Mouse (Mus musculus) CH12.LX (cell line): ENCODE measurements at regions not wholly inside any gene's neighbourhood (a gene's known extent, or its start where the extent isn't known, plus 50 kb on each side); places are given as distances from the start of the nearest gene placed in this dataset.

Experiments used
- CTCF ChIP-seq, 2 experiments: IDR thresholded peaks in 1 of 2; conservative IDR thresholded peaks in 1 of 2; 2 replicates each; pipeline ENCODE4 v1.5.1; 2011 to 2012; ENCODE audit warnings: low read depth in 2 of 2, low read length in 2 of 2, improper control_type of control experiment in 1 of 2, inconsistent platforms in 1 of 2, mild to moderate bottlenecking in 1 of 2, moderate library complexity in 1 of 2
- MXI1 ChIP-seq: IDR thresholded peaks from 2 replicates; pipeline ENCODE4 v1.6.1; 2011; ENCODE audit warnings: mild to moderate bottlenecking, low read depth, low read length, improper control_type of control experiment
- SMC3 ChIP-seq: IDR thresholded peaks from 2 replicates; pipeline ENCODE4 v1.6.1; 2011; ENCODE audit warnings: low read depth, low read length, improper control_type of control experiment

DNA sequence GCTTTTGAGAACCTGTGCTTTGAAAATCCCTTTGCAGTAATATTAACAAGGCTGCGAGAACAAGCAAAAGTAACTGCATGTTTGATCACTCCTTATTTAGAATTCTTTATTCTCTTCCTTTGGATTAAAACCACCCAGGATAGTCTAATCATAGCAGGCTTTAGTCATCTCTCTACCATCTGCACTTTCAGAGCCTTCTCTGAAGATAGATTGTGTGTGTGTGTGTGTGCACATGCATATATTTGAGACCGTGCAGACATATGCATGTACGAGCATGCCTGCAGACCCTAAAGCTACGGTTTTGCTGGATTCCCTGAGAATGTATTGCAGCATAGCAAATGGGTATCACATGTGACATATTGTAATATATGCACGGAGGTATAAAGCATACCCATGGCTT is 77.5 kb upstream of the Camk1g start:
- TF ChIP-seq SMC3 (no peak), MXI1 (no peak), CTCF (conservative IDR thresholded peaks at IDR 0.05 in 1 of 2, IDR thresholded peaks at IDR 0.05 in 1 of 2; ENCODE audit: low read depth in 2 of 2, low read length in 2 of 2) (no peak)
